Comparison of ENCODE assay signal across 14 mouse cellular contexts in genomic region chr14:118667499-118667898, GRCm38 (mm10). TPM values are rescaled to one million over a fixed set of nuclear protein-coding genes. Genes with fewer than 3 reads are reported as not detected.
DNase-seq lines count a peak whose midpoint lies in the region; ATAC-seq and TF ChIP-seq lines count a peak whose summit lies in the region.
"Had no signal": no experiment of that assay in that cellular context is flagged by ENCODE, and none has a peak within 500 bp of the region (broad histone marks: within the 10 kb centered on the region; RNA-seq: fewer than 3 reads in every experiment).

No protein-coding gene starts in this region.

- H3K36me3 ChIP-seq in liver, adult 2 months (ENCODE audit: control insufficient read depth, insufficient read depth, low read length) = no peaks in the 10 kb centered on the region
- no peaks in the 10 kb centered on the region for H3K36me3 ChIP-seq in liver, embryonic 16.5 days (ENCODE audit: control insufficient read depth, insufficient read depth)
- H3K36me3 ChIP-seq: embryonic facial prominence, embryonic 12.5 days; limb, embryonic 12.5 days had no signal

- no peaks in the 10 kb centered on the region for H3K79me2 ChIP-seq in liver, adult 2 months (ENCODE audit: control insufficient read depth, insufficient read depth, low read length)

- TF ChIP-seq POLR2A in liver, adult 2 months (IDR thresholded peaks at IDR 0.05; ENCODE audit: extremely low read depth, insufficient read depth, low read length) = no peak

- H3K27me3 ChIP-seq in liver, adult 2 months (ENCODE audit: control insufficient read depth, insufficient read depth, low read length) = no peaks in the 10 kb centered on the region
- H3K27me3 ChIP-seq in liver, embryonic 16.5 days (ENCODE audit: control insufficient read depth, insufficient read depth, low read depth, low read length) = no peaks in the 10 kb centered on the region

- no peak overlapping the region for H3K27ac ChIP-seq in liver, adult 2 months (replicated peaks; ENCODE audit: insufficient read depth, low read depth, low read length)
- H3K27ac ChIP-seq in liver, embryonic 16.5 days (ENCODE audit: low read length) = no peak overlapping the region
- H3K27ac ChIP-seq: embryonic facial prominence, embryonic 12.5 days; limb, embryonic 12.5 days had no signal

- WGBS in liver, adult 2 months = 20% methylated on average over 6 of the region's 6 CpGs
- 61% methylated on average over 6 of the region's 6 CpGs for WGBS in liver, embryonic 16.5 days (ENCODE audit: insufficient replicate concordance)

- no peak overlapping the region for H3K4me3 ChIP-seq in liver, adult 2 months (ENCODE audit: insufficient read depth, low read depth, low read length)
- no peak overlapping the region for H3K4me3 ChIP-seq in liver, embryonic 16.5 days (ENCODE audit: low read depth, low read length)
- H3K4me3 ChIP-seq: embryonic facial prominence, embryonic 12.5 days; limb, embryonic 12.5 days had no signal

- H3K9ac ChIP-seq in liver, adult 2 months (ENCODE audit: low read depth, low read length) = no peak overlapping the region
- H3K9ac ChIP-seq in liver, embryonic 16.5 days (ENCODE audit: low read depth, low read length) = no peak overlapping the region
- H3K9ac ChIP-seq: embryonic facial prominence, embryonic 12.5 days; limb, embryonic 12.5 days had no signal

- no peak overlapping the region for H3K4me2 ChIP-seq in liver, embryonic 16.5 days (ENCODE audit: low read depth, low read length)
- H3K4me2 ChIP-seq: embryonic facial prominence, embryonic 12.5 days; limb, embryonic 12.5 days had no signal

- H3K9me3 ChIP-seq in liver, embryonic 16.5 days (replicated peaks; ENCODE audit: control insufficient read depth, low read length) = no peaks in the 10 kb centered on the region
- H3K9me3 ChIP-seq: embryonic facial prominence, embryonic 12.5 days; G1E; limb, embryonic 12.5 days had no signal

- peaks cover 2% of the 10 kb centered on the region for H3K4me1 ChIP-seq in liver, adult 2 months (ENCODE audit: control insufficient read depth, insufficient read depth, low read length)
- peaks cover 14% of the 10 kb centered on the region for H3K4me1 ChIP-seq in liver, embryonic 16.5 days (ENCODE audit: control insufficient read depth, low read depth, low read length)
- H3K4me1 ChIP-seq: embryonic facial prominence, embryonic 12.5 days had no signal

- no peak for TF ChIP-seq CTCF in liver, adult 2 months (IDR thresholded peaks at IDR 0.05; ENCODE audit: low read depth, low read length)

- DNase-seq in liver, adult 2 months (ENCODE audit: extremely low read depth, low read depth, low spot score) = peak; percentile 100
- no peak for DNase-seq in liver
- DNase-seq in cerebellum, adult 11-12 months = peak; percentile 56
- peak; percentile 95 for DNase-seq in fat pad, adult 2 months (ENCODE audit: extremely low read depth, low read depth, low spot score)
- DNase-seq in gastrocnemius, postnatal 25 days = no peak
- DNase-seq in neural tube, embryonic 10.5 days (ENCODE audit: extremely low spot score, low spot score) = no peak
- DNase-seq: adrenal gland, postnatal 36 days; right cerebral cortex, adult 18-20 months; thymus, postnatal 25 days had no signal

- ATAC-seq in liver, embryonic 16.5 days (ENCODE audit: low read depth) = peak; percentile 66
- ATAC-seq: midbrain, embryonic 16.5 days had no signal

RNA-seq across cellular contexts. Expression of gene Abcc4, which starts 38.5 kb away (rescaled TPM):
- total RNA-seq in liver, adult 2 months (2014; rRNA removed) = 3.0 and 5.2 TPM in 2 replicates
- polyA plus RNA-seq in liver, adult 2 months (2012; rRNA removed) = 0.89 and 1.5 TPM in 2 replicates
- polyA plus RNA-seq in liver, embryonic 16.5 days (2015; fragmentation: Nextera tagmentation; extraction: Ambion mirVana) = 1.7 and 2.3 TPM in 2 replicates
- 10 to 100 TPM in 1 of 2 experiments, 1 to 10 TPM in 1; 9.0 to 10.7 TPM for total RNA-seq in gastrocnemius, postnatal 25 days (2021)

Comparison
In these comparisons a context has a peak if more than half of its experiments do, and no peak if none do; other contexts are left out.
1. DNase-seq: peak in liver, adult 2 months (single experiment), cerebellum, adult 11-12 months (single experiment) and fat pad, adult 2 months (single experiment); none in liver (single experiment), gastrocnemius, postnatal 25 days (single experiment) and neural tube, embryonic 10.5 days (single experiment).